Mouse (Mus musculus): ENCODE measurements at regions not wholly inside any gene's neighbourhood (a gene's known extent, or its start where the extent isn't known, plus 50 kb on each side); places are given as distances from the start of the nearest gene placed in this dataset.

- Histone ChIP-seq H3K27ac (ENCODE audit: insufficient read depth, low read length) (no peak overlapping the region), H3K4me1 (ENCODE audit: control insufficient read depth, insufficient read depth, low read length) (no peaks in the 10 kb centered on the region), H3K4me3 (ENCODE audit: insufficient read depth, low read length) (no peak overlapping the region)
- TF ChIP-seq POLR2A (IDR thresholded peaks at IDR 0.05; ENCODE audit: extremely low read depth, insufficient read depth, low read length) (no peak), CTCF (IDR thresholded peaks at IDR 0.05; ENCODE audit: extremely low read depth, insufficient read depth, low read length) (no peak)
Observed at GRCm38 (mm10) chr1:120726777-120727176, 124.6 kb downstream of the En1 start.

GRCm38 (mm10) chr1:120727427-120727826 is 125.2 kb downstream of the En1 start:
- Histone ChIP-seq H3K4me1 (ENCODE audit: control insufficient read depth, insufficient read depth, low read length) (no peaks in the 10 kb centered on the region), H3K27ac (ENCODE audit: insufficient read depth, low read length) (no peak overlapping the region), H3K4me3 (ENCODE audit: insufficient read depth, low read length) (no peak overlapping the region)
- TF ChIP-seq POLR2A (IDR thresholded peaks at IDR 0.05; ENCODE audit: extremely low read depth, insufficient read depth, low read length): no peak

GRCm38 (mm10) chr1:120732003-120732402 is 129.8 kb downstream of the En1 start:
- Histone ChIP-seq H3K4me1 (ENCODE audit: control insufficient read depth, insufficient read depth, low read length) (no peaks in the 10 kb centered on the region), H3K27ac (ENCODE audit: insufficient read depth, low read length) (no peak overlapping the region), H3K4me3 (ENCODE audit: insufficient read depth, low read length) (no peak overlapping the region)
- no peak for TF ChIP-seq POLR2A (IDR thresholded peaks at IDR 0.05; ENCODE audit: extremely low read depth, insufficient read depth, low read length)

GRCm38 (mm10) chr1:120733683-120734082 is 131.5 kb downstream of the En1 start:
- Histone ChIP-seq H3K27ac (ENCODE audit: insufficient read depth, low read length) (no peak overlapping the region), H3K4me3 (ENCODE audit: insufficient read depth, low read length) (no peak overlapping the region), H3K4me1 (ENCODE audit: control insufficient read depth, insufficient read depth, low read length) (no peaks in the 10 kb centered on the region)
- no peak for TF ChIP-seq POLR2A (IDR thresholded peaks at IDR 0.05; ENCODE audit: extremely low read depth, insufficient read depth, low read length)
- no peak for TF ChIP-seq CTCF (IDR thresholded peaks at IDR 0.05; ENCODE audit: extremely low read depth, insufficient read depth, low read length)

- Histone ChIP-seq H3K4me3 (ENCODE audit: insufficient read depth, low read length) (no peak overlapping the region), H3K4me1 (ENCODE audit: control insufficient read depth, insufficient read depth, low read length) (no peaks in the 10 kb centered on the region), H3K27ac (ENCODE audit: insufficient read depth, low read length) (no peak overlapping the region)
- TF ChIP-seq POLR2A (IDR thresholded peaks at IDR 0.05; ENCODE audit: extremely low read depth, insufficient read depth, low read length) (no peak), CTCF (IDR thresholded peaks at IDR 0.05; ENCODE audit: extremely low read depth, insufficient read depth, low read length) (no peak)
Observed at GRCm38 (mm10) chr1:120734846-120735245, 132.6 kb downstream of the En1 start.

GRCm38 (mm10) chr1:120739499-120739898 is 137.3 kb downstream of the En1 start:
- no peaks in the 10 kb centered on the region for H3K4me1 ChIP-seq (ENCODE audit: control insufficient read depth, insufficient read depth, low read length)
- H3K4me3 ChIP-seq (ENCODE audit: insufficient read depth, low read length): no peak overlapping the region
- H3K27ac ChIP-seq (ENCODE audit: insufficient read depth, low read length): no peak overlapping the region
- no peak for TF ChIP-seq CTCF (IDR thresholded peaks at IDR 0.05; ENCODE audit: extremely low read depth, insufficient read depth, low read length)
- TF ChIP-seq POLR2A (IDR thresholded peaks at IDR 0.05; ENCODE audit: extremely low read depth, insufficient read depth, low read length): no peak

GRCm38 (mm10) chr1:120741091-120741740 is 139.0 kb downstream of the En1 start:
- H3K27ac ChIP-seq (ENCODE audit: insufficient read depth, low read length): no peak overlapping the region
- no peak for TF ChIP-seq CTCF (IDR thresholded peaks at IDR 0.05; ENCODE audit: extremely low read depth, insufficient read depth, low read length)
- TF ChIP-seq POLR2A (IDR thresholded peaks at IDR 0.05; ENCODE audit: extremely low read depth, insufficient read depth, low read length): no peak
- H3K4me3 ChIP-seq (ENCODE audit: insufficient read depth, low read length): no peak overlapping the region
- no peaks in the 10 kb centered on the region for H3K4me1 ChIP-seq (ENCODE audit: control insufficient read depth, insufficient read depth, low read length)

- H3K4me3 ChIP-seq (ENCODE audit: insufficient read depth, low read length): no peak overlapping the region
- TF ChIP-seq POLR2A (IDR thresholded peaks at IDR 0.05; ENCODE audit: extremely low read depth, insufficient read depth, low read length): no peak
- no peak for TF ChIP-seq CTCF (IDR thresholded peaks at IDR 0.05; ENCODE audit: extremely low read depth, insufficient read depth, low read length)
- H3K27ac ChIP-seq (ENCODE audit: insufficient read depth, low read length): no peak overlapping the region
- H3K4me1 ChIP-seq (ENCODE audit: control insufficient read depth, insufficient read depth, low read length): no peaks in the 10 kb centered on the region
Observed at GRCm38 (mm10) chr1:120748963-120749362, 146.7 kb downstream of the En1 start.

GRCm38 (mm10) chr1:120753406-120753805 is 151.2 kb downstream of the En1 start:
- H3K4me1 ChIP-seq (ENCODE audit: control insufficient read depth, insufficient read depth, low read length): no peaks in the 10 kb centered on the region; the same call in 1 of the 2 replicates
- TF ChIP-seq CTCF (IDR thresholded peaks at IDR 0.05; ENCODE audit: extremely low read depth, insufficient read depth, low read length) (no peak), POLR2A (IDR thresholded peaks at IDR 0.05; ENCODE audit: extremely low read depth, insufficient read depth, low read length) (no peak)

GRCm38 (mm10) chr1:120754337-120754736 is 152.1 kb downstream of the En1 start:
- Histone ChIP-seq H3K27ac (ENCODE audit: insufficient read depth, low read length) (no peak overlapping the region), H3K4me1 (ENCODE audit: control insufficient read depth, insufficient read depth, low read length) (no peaks in the 10 kb centered on the region; the same call in 1 of the 2 replicates), H3K4me3 (ENCODE audit: insufficient read depth, low read length) (no peak overlapping the region)
- no peak for TF ChIP-seq POLR2A (IDR thresholded peaks at IDR 0.05; ENCODE audit: extremely low read depth, insufficient read depth, low read length)
- TF ChIP-seq CTCF (IDR thresholded peaks at IDR 0.05; ENCODE audit: extremely low read depth, insufficient read depth, low read length): no peak

More at GRCm38 (mm10) chr1:120753406-120753805, 151.2 kb downstream of the En1 start:
- H3K4me3 ChIP-seq (ENCODE audit: insufficient read depth, low read length): no peak overlapping the region
- no peak overlapping the region for H3K27ac ChIP-seq (ENCODE audit: insufficient read depth, low read length)

Measured in cortical plate, adult 2 months (tissue).